Mouse (Mus musculus): ENCODE measurements at regions not wholly inside any gene's neighbourhood (a gene's known extent, or its start where the extent isn't known, plus 50 kb on each side); places are given as distances from the start of the nearest gene placed in this dataset.

DNA sequence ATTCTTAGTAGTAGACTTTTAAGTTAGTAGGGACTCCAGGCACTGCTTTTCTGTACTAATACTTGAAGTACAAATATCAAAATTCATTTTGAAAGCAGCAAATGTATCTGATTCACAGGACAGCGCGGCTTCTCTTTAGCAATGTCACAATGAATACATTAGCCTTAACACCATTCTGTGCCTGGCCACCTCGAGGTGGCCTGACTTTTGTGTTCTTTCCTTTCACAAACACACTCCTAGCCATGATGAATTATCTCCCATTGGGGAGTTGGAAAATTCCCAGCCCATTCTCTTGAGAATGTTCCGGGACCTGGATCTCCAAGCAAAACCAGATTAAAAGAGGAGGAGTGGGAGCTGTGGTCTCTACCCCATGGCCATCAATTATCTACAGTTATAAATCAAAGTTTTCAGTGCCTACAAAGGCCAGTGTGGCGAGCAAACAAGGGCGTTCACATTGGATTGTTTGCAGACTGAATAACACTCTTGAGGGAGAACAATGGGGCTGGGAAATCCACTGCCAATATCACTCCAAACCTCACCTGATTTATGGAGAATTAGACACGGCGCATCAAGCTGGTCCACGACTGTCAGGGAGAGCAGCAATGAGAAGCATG, 82.7 kb upstream of the Rarb start:
- DNase-seq (ENCODE audit: low spot score in 2 of 2), result no peak

DNA sequence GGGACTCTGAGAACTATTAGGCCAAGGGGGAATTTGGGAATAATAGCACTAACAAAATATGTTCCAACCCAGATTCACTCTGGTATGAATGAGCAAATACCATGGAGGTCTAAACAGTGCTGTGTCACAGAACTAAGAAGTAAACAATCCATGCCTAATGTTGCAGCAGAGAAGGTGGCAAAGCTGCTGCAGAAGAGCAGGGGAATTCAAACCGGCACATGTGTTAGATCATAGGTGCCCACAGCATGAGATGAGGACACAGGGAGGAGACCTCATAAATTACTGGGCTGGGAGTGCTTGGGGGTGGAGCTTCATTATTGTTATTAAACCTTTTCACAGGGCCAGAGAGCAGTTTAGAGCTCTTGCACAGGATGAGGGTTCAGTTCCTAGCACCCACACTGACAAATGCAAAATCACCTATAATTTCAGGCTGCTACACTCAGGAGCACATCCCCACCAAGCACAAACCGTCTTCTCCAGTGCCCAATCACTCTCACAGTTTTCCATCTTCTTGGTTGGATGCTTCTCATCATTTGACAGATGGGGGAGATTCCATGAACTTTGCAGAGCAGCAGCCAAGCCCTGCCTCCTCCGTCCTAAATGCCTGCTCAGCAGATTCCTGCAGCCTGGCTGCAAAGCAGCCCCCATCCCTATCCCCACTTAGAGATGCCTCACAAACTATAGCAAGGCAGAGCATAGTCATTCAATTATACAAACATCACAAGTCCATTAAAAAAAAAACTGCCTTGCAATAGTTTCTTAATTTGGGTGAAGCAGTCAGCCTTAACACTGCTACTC, 79.0 kb upstream of the Rarb start:
- no peak for DNase-seq (ENCODE audit: low spot score in 2 of 2)

DNA sequence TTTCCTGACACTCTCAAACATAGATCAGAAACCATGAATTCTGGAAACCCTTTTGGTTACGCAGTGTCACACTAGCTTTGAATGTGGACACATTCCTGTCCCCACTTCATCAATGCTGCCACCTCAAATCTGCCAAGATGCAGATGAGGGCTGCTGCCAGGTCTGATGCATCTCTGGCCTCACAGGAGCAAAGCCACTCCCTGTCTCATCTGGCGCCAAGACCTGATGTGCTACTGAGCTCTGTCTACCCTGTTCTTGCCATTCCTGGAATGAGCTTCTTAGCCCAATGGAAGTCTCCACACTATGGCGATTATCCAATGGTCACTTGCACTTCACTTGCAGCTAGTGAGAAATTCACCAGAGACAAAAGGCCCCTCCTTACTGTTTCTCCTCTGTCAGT, 78.0 kb upstream of the Rarb start:
- DNase-seq (ENCODE audit: low spot score in 2 of 2), result no peak

DNA sequence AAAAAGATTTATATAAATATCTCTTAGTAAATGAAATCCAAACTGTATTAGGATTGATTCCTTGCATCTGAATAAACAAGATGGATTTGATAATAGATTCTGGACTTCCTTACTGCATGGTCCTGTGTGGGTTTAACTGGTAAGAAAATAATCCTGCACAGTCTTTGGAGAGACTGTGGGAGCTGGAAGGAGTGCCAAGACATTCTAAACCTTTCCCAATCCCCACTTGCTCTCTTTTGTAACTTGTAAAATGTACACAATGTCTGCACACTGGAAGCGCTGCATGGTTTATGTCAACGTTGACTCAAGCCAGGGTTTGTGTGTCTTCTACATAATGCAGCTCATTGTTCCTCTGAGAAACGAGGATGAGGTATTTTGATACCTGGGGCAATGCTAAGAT, 62.3 kb upstream of the Rarb start:
- DNase-seq (ENCODE audit: low spot score in 2 of 2), result no peak

DNA sequence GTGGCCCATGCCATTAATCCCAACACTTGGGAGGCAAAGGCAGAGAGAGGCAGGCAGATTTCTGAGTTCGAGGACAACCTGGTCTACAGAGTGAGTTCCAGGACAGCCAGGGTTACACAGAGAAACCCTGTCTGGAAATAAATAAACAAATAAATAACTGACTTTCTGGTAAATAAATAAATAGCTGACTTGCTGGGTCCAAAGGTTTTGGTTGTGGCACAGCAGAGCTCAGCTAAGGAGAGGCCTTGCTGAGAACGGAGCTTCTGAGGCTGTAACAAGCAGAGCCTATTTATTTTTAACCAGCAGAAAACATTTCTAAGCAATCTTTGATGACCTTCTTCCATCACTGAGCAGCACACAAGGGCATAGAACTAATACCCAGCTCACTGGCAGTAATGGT, 50.3 kb upstream of the Rarb start:
- no peak for DNase-seq (ENCODE audit: low spot score in 2 of 2)
